Mouse (Mus musculus): ENCODE measurements around the gene Cdkl4.
"Not testable (repeated sequence)": the region's sequence is repeated elsewhere in the genome, so short reads cannot be mapped to it uniquely, and the experiment has no call there.

The Cdkl4 gene

GRCm38 (mm10) chr17:80563762-80564610 is 13.6 kb downstream of the Cdkl4 start:
- DNase-seq (ENCODE audit: low read depth) = peak; percentile 89

GRCm38 (mm10) chr17:80562792-80563191 is 14.8 kb downstream of the Cdkl4 start:
- no peak for DNase-seq (ENCODE audit: low read depth)

GRCm38 (mm10) chr17:80560669-80561401 is 16.8 kb downstream of the Cdkl4 start:
- peak; percentile 90 for DNase-seq (ENCODE audit: low read depth)

DNA sequence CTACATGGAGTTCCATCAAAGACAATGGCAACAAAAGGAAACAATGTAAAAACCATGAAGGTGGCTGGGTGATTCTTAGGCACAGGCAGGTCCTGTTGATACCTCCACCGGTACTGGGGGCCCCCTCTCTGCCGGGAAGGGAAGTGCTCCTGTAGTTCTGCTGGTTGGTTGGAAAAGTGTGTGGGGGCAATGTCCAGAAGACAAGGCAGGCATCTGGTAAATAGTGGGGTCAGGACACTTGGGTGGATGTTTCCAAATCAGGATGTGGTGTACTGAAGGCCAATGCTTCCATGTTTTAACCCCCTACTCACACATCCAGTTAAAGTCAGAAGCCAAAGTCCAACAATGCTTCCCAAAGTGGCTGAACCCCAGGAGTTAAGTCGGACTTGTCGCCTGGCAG is 17.9 kb downstream of the Cdkl4 start:
- DNase-seq (ENCODE audit: low read depth) = no peak

GRCm38 (mm10) chr17:80559050-80559449 is 18.6 kb downstream of the Cdkl4 start:
- peak; percentile 83 for DNase-seq (ENCODE audit: low read depth)

DNA sequence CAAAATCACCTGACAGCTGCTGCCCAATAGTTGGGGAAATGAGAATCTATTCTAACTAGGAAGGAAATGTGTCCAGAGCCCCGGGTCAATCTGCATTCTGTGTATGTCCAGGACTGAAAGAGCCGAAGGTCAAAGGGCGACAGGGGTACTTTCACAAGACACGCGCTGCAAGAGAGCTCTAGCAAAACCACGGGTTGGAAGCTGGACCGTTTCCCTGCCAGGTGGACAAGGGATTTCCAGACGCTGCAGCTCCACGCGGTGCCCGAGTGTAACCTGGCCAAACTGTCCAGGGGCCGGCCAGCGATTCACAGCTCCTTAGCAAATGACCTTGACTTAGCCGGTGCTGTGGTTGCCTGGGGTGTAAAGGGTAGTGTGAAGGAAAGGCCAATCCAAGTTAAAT is 19.0 kb downstream of the Cdkl4 start:
- no peak for DNase-seq (ENCODE audit: low read depth)

DNA sequence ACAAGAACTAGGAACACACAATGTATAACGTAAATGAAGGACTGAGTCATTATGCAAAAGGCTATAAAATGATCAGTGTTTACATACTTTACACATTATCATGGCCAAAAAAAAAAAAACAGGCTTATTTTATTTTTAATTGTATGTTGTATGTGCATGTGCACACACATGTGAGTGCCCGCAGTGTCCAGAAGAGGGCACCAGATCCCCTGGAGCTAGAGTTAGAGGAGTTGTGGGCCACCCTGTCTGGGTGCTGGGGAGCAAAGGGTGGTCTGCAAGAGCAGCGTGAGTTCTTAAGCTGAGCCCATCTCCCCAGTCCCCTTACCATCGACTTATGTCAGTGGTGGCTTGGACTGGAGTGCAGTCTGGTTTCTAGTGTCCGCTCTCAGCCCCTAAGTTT is 20.2 kb downstream of the Cdkl4 start:
- DNase-seq (ENCODE audit: low read depth) = no peak

- peak; percentile 91 for DNase-seq (ENCODE audit: low read depth)
Observed at GRCm38 (mm10) chr17:80553318-80554270, 24.0 kb downstream of the Cdkl4 start.

- no peak for DNase-seq (ENCODE audit: low read depth)
Observed at GRCm38 (mm10) chr17:80552653-80553052, 25.0 kb downstream of the Cdkl4 start.

GRCm38 (mm10) chr17:80550981-80551380 is 26.6 kb downstream of the Cdkl4 start:
- no peak for DNase-seq (ENCODE audit: low read depth)

DNA sequence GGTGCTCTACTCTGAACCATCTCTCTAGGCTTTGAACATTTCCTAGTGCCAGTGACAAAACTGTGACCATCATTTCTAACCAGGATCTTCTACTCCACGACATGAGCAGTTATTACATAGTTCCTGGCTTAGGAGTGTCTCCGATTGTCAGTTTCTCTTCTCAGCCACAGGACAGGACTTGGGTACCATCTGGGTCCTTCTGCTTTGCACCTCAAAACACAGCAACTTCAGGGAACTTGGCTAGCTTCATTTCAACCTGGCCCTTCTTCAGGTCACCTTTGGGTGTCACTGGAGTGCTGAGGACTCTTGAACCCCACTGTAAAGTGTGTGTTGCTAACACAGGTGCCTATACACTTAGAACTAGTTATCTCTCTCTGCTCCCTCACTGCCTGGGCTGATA is 30.8 kb downstream of the Cdkl4 start:
- DNase-seq (ENCODE audit: low read depth) = no peak

DNA sequence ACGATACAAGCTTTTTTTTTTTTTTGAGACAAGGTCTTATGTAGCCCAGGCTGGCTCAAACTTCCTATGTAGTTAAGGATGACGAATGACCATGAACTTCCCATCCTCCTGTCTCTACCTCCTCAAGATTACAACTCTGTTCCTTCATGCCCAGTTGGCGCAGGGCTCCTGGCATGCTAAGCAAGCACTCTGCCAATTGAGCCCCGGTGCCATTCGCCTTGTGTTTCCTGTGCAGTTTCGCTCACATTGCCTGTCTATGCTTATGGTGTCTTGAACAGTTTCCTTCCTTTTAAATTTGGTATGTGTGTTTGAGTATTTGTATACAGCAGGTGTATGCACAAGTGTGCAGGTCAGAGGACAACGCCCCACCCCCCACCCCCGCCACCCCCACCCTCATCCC is 31.4 kb downstream of the Cdkl4 start:
- DNase-seq (ENCODE audit: low read depth) = no peak

- no peak for DNase-seq (ENCODE audit: low read depth)
Observed at GRCm38 (mm10) chr17:80543646-80544045, 34.0 kb downstream of the Cdkl4 start.

GRCm38 (mm10) chr17:80537136-80537535 is 40.5 kb downstream of the Cdkl4 start:
- DNase-seq (ENCODE audit: low read depth) = no peak

DNA sequence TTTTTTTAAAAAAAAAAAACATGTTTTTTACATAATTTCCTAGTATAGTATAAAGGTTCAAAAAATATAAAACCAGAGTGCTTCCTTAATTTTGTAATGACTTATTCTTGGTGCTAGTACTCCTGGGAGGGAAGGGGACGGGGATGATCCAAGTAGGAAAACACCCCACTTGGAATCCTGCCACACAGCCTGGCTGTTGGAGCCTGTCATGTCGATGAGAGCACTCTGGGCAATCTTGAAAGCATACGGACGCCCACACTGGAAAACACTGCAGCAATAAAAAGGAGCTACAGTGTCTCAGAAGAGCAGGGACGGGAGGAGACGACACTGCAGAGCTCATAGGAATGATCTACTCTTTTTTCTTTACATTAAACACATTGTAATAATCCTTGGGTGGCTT is 42.0 kb downstream of the Cdkl4 start:
- DNase-seq (ENCODE audit: low read depth) = no peak

- DNase-seq (ENCODE audit: low read depth) = not testable (repeated sequence)
Observed at GRCm38 (mm10) chr17:80531351-80531750, 46.3 kb downstream of the Cdkl4 start.

- no peak for DNase-seq (ENCODE audit: low read depth)
Observed at GRCm38 (mm10) chr17:80523231-80523630, 54.4 kb downstream of the Cdkl4 start.

- no peak for DNase-seq (ENCODE audit: low read depth)
Observed at GRCm38 (mm10) chr17:80522229-80522556, 55.4 kb downstream of the Cdkl4 start.

GRCm38 (mm10) chr17:80521521-80522228 is 55.9 kb downstream of the Cdkl4 start:
- DNase-seq (ENCODE audit: low read depth) = peak; percentile 61

DNA sequence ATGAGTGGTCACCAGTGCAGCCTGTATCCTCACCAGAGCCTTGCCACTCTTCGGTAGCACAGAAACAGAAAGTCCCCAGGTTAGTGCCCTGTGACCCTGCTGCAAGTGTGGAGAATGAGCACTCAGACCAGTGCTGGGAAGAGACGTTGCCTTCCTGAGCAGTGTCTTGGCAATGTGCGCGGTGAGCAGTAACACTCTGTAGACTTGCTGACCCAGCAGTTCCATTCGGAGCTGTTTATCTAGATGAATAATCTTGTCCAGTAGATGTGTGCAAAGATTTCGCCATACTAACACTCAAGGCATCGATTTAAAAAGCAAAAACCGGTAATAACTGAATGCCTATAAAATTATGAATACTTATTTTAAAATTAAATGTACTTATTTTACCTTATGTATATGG is 57.1 kb downstream of the Cdkl4 start:
- DNase-seq (ENCODE audit: low read depth) = no peak

DNA sequence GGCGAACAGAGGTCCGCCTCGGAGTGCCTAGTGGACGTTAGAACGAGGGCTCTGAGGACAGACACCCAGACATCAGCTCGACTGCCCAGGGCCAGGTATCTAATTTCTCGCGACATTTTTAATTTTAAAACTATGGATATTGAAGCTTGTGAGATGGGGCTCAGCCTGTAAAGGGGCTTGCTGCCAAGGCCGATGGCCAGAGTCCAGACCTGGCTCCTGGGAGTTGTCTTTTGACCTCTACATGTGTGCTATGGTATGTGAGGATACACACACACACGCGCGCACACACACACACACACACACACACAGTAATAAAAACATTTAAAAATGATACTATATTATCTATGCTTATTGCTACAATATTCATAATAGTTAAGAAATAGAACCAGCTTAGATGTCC is 58.8 kb downstream of the Cdkl4 start:
- DNase-seq (ENCODE audit: low read depth) = no peak

DNA sequence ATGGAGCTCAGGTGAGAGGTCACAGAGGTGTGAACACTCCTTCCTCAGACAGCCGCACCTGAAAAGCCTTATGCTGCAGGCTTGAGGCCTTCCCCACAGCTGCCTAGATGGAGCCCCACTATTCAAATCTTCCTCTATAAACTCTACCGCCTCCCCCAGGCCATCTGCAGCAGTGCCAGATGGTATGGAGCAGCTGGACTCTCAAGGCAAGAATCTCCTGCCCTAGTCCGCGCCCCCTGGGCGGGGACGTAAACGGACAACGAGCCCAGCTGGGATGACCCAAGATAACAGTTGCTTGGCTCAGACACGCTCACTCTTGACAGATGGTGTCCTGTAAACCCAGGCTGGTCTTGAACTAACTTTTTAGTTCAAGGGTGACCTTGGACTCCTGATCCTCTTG is 60.4 kb downstream of the Cdkl4 start:
- DNase-seq (ENCODE audit: low read depth) = no peak

All from naive thymus-derived CD4-positive, alpha-beta T cell, adult 2 months (primary cell).